Mouse (Mus musculus) kidney, postnatal 4 days (tissue): ENCODE measurements around the gene Cyp39a1.

Experiments used
- DNase-seq, 2 experiments: peaks; one replicate each; pipeline ENCODE4 v3.0.0; 2021; ENCODE audit warnings: mixed read lengths in 2 of 2

The Cyp39a1 gene

DNA sequence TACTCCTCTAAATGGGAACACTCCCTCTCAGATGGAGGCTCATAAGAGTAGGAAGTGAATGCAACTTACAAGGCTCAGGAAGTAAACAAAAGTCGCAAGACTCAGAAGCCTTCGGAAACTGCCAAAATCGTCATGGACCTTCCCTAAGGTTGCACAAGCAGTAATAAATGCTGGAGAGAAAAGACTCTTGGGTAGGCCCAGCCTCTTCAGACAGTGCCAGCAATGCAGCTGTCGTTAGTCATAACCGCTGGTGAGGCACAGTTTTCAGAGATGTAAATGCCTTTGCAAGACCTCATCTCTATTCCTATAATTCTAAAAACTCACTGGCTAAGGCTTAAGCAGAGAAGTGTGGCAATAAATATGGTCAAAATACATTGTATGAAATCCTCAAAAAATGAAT, 121.0 kb downstream of the Cyp39a1 start:
- DNase-seq, result no peak

DNA sequence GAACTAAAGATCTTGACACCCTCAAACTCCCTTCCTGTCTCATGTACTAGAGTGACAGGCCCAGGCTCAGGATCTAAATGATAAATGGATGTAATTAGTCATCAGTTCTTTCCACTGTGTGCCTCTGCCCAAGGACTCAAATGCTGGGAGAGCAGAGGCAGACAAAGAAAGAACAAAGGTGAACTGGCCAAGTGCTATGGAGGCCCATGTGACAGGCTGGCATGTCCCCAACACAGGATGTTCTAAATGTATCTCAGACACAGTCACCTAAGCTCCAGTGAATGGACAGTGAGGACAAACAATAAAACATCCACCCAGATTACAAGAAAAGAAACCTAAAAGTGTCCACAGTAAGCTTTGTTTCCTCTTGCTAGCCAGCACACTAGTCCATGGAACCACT, 122.2 kb downstream of the Cyp39a1 start:
- DNase-seq, result peak; percentile 8 to 11

DNA sequence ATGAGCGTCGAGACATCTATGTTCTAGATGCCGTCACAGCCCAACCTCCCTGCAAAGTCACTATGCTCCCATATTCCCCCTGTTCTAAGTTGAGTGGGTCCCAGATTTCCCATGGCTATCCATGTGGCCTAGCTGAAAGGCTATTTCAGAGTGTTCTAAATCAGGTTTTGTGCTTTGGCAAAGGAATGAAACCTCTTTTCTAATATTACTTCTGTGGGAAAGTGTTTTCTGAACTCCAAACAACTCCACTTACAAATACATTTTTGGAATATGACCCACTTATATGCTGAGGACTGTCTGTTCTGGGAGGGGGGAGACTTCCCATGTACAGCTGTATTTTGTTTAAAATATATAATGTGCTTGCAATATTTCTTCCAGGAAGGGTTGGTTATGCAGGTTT, 124.5 kb downstream of the Cyp39a1 start:
- DNase-seq, result no peak

DNA sequence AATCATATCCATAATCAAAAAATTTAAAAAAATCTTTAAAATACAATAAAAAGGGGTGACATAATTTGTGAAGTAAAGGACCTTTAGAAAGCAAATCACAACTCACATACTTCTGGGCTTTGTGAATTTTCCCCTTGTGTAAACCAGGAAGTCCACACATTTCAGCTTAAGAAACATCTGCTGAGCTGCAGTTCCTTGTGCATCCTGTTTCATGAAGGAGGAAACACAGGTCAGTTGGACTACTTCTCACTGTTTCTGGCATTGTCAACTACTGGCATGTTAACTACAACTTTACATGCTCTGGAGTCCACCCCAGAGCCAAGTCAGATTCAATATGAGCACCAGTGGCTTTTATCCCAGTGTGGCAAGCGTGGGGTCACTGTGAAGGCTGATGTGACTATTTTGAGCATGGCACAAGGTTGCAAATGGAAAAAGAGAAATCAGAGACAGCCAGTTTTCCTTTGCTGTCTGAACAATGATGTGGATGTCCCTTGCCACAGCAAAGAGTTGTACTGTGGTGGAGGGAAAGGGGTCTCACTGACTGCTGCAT, 127.6 kb downstream of the Cyp39a1 start:
- peak in 1 of 2 experiments; percentile 6 for DNase-seq
